In the genomic region with DNA sequence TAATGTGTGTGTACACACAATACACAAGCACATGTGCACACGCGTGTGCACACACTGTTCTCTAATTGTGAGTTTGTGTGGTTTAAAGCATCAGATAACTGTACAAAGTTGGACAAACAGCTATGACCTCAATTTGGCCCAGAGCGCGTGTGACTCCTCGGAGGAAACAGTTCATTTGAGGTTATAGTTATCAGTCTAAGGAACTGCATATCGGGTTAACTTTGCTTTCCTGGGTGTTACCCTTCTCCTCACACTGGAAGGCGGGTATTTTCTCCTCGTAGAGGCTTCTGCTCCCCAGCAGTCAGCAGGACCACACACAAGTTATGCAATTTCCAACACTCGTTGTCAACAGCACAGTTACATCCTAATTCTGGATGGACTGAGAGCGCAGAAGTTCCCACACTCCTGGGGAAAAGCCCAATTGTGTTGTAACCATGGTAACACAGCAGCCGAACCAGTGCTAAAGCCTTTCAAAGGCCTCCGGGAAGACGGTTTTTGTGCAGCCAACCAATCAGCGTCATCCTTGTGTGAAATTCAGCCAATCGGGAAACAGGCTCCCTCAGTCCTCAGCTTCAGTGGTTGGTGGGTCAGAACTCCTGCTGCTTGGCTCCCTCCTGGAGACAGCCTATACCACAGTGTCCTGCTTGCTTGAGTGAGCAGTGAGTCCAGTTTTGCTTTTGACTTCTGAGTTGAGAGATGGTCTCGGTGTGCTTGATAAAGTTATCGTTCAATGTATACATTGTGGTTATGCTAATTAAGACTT, we compare ENCODE assay signal across 8 mouse cellular contexts.
DNase-seq lines count a peak whose midpoint lies in the region; ATAC-seq and TF ChIP-seq lines count a peak whose summit lies in the region.

No protein-coding gene starts in this region.

- ATAC-seq in forebrain, embryonic 14.5 days: peak; percentile 96
- ATAC-seq in intestine, embryonic 15.5 days: no peak

- in situ Hi-C loops in ES-E14 (cut with MboI; ENCODE audit: low sequenced_read_pairs in 2 of 2, unreplicated experiment in 2 of 2): no loop called here

- H3K36me3 ChIP-seq in ES-E14 (ENCODE audit: control insufficient read depth, insufficient read depth, low read length, poor library complexity, severe bottlenecking): no peaks in the 10 kb centered on the region
- H3K36me3 ChIP-seq in forebrain, embryonic 14.5 days (ENCODE audit: control insufficient read depth, insufficient read depth, low read length): no peaks in the 10 kb centered on the region
- H3K36me3 ChIP-seq in hindbrain, embryonic 10.5 days: no peaks in the 10 kb centered on the region
- H3K36me3 ChIP-seq in intestine, embryonic 15.5 days: no peaks in the 10 kb centered on the region

- 15% methylated on average over 17 of the region's 17 CpGs for WGBS in forebrain, embryonic 14.5 days
- WGBS in hindbrain, embryonic 10.5 days: 32% methylated on average over 17 of the region's 17 CpGs
- WGBS in intestine, embryonic 15.5 days: 55% methylated on average over 17 of the region's 17 CpGs

- H3K27me3 ChIP-seq in forebrain, embryonic 14.5 days (replicated peaks; ENCODE audit: control insufficient read depth, insufficient read depth, low read length): no peaks in the 10 kb centered on the region
- no peaks in the 10 kb centered on the region for H3K27me3 ChIP-seq in hindbrain, embryonic 10.5 days (ENCODE audit: insufficient read depth, poor library complexity, severe bottlenecking)
- H3K27me3 ChIP-seq in intestine, embryonic 15.5 days (replicated peaks): no peaks in the 10 kb centered on the region

- 0 out of 4 replicates have a peak overlapping the region, but pooled peaks of 1 of the 2 experiments have one; percentile 9 for H3K4me3 ChIP-seq in ES-E14 (ENCODE audit: insufficient read depth in 1 of 2, low read depth in 1 of 2, low read length in 2 of 2, poor library complexity in 1 of 2, severe bottlenecking in 1 of 2)
- no peak overlapping the region for H3K4me3 ChIP-seq in forebrain, embryonic 14.5 days (ENCODE audit: low read depth, low read length)
- peak overlapping the region; percentile 27 for H3K4me3 ChIP-seq in hindbrain, embryonic 10.5 days
- no peak overlapping the region for H3K4me3 ChIP-seq in intestine, embryonic 15.5 days (replicated peaks)

- H3K9ac ChIP-seq in ES-E14 (ENCODE audit: insufficient read depth, low read depth, low read length, poor library complexity, severe bottlenecking): no peak overlapping the region
- no peak overlapping the region for H3K9ac ChIP-seq in forebrain, embryonic 14.5 days (ENCODE audit: low read length)
- H3K9ac ChIP-seq in intestine, embryonic 15.5 days: no peak overlapping the region

- H3K4me1 ChIP-seq in ES-E14 (ENCODE audit: control insufficient read depth in 2 of 2, insufficient read depth in 2 of 2, low read length in 2 of 2, poor library complexity in 1 of 2): peaks cover 5 to 7% of the 10 kb centered on the region in 2 experiments
- peaks cover 8% of the 10 kb centered on the region; the same call in 1 of the 2 replicates for H3K4me1 ChIP-seq in forebrain, embryonic 14.5 days (ENCODE audit: control insufficient read depth, insufficient read depth, low read length)
- peaks cover 20% of the 10 kb centered on the region for H3K4me1 ChIP-seq in hindbrain, embryonic 10.5 days (replicated peaks)
- peaks cover 4% of the 10 kb centered on the region; the same call in 1 of the 2 replicates for H3K4me1 ChIP-seq in intestine, embryonic 15.5 days (replicated peaks)

- no peak overlapping the region for H3K27ac ChIP-seq in ES-E14 (ENCODE audit: insufficient read depth, low read depth, low read length, poor library complexity, severe bottlenecking)
- H3K27ac ChIP-seq in forebrain, embryonic 14.5 days (ENCODE audit: low read depth, low read length): peak overlapping the region; percentile 30; the same call in 1 of the 2 replicates
- H3K27ac ChIP-seq in hindbrain, embryonic 10.5 days: peak overlapping the region; percentile 76
- H3K27ac ChIP-seq in intestine, embryonic 15.5 days: no peak overlapping the region

- H3K4me2 ChIP-seq in forebrain, embryonic 14.5 days (ENCODE audit: low read length): peak overlapping the region; percentile 42
- no peak overlapping the region for H3K4me2 ChIP-seq in intestine, embryonic 15.5 days (replicated peaks)

- no peaks in the 10 kb centered on the region for H3K9me3 ChIP-seq in ES-E14 (ENCODE audit: control insufficient read depth, insufficient read depth, low read depth, low read length)
- no peaks in the 10 kb centered on the region for H3K9me3 ChIP-seq in forebrain, embryonic 14.5 days (replicated peaks; ENCODE audit: control insufficient read depth, low read length)
- H3K9me3 ChIP-seq in hindbrain, embryonic 10.5 days: no peaks in the 10 kb centered on the region
- no peaks in the 10 kb centered on the region for H3K9me3 ChIP-seq in intestine, embryonic 15.5 days

- DNase-seq in ES-E14 (ENCODE audit: low read depth, low spot score): peak; percentile 88
- peak; percentile 24 for DNase-seq in adrenal gland, postnatal 25 days
- peak; percentile 96 for DNase-seq in forebrain, embryonic 14.5 days (ENCODE audit: low spot score)
- DNase-seq in hindbrain, embryonic 10.5 days (ENCODE audit: low spot score): peak; percentile 87
- peak; percentile 74 to 90 for DNase-seq in layer of hippocampus, postnatal 14 days (ENCODE audit: low spot score in 2 of 2)
- DNase-seq in lung, postnatal 25 days (ENCODE audit: low spot score): peak; percentile 66
- peak; percentile 17 for DNase-seq in retina, postnatal 7 days (ENCODE audit: low read depth, low spot score)

TF ChIP-seq in ES-E14, 5 proteins besides CTCF, POLR2A, EP300 and RAD21:
- TF ChIP-seq MAFK (IDR thresholded peaks at IDR 0.05; ENCODE audit: insufficient read depth, low read depth, low read length) (no peak), CHD2 (IDR thresholded peaks at IDR 0.05; ENCODE audit: low read depth, low read length) (peak; percentile 50)

Comparison
In these comparisons a context has a peak if more than half of its experiments do, and no peak if none do; other contexts are left out.
1. DNase-seq: peak in every context shown above with its lines; median percentile 96 in forebrain, embryonic 14.5 days; 88 in ES-E14; 87 in hindbrain, embryonic 10.5 days; 82 in layer of hippocampus, postnatal 14 days; 66 in lung, postnatal 25 days; 24 in adrenal gland, postnatal 25 days; 17 in retina, postnatal 7 days.
2. H3K27ac ChIP-seq: peak in forebrain, embryonic 14.5 days (single experiment) and hindbrain, embryonic 10.5 days (single experiment); none in ES-E14 (single experiment) and intestine, embryonic 15.5 days (single experiment).